Mouse (Mus musculus) left cerebral cortex, postnatal 36 days (tissue): Measurements from ENCODE around the gene Ghr. TPM values are rescaled to one million over a fixed set of nuclear protein-coding genes. Genes with fewer than 3 reads are reported as not detected.

Source experiments
- DNase-seq, 2 experiments: peaks; one replicate each; pipeline ENCODE4 v3.0.0; 2021 to 2022; ENCODE audit warnings: low spot score in 2 of 2, mixed read lengths in 1 of 2
- intact Hi-C: fragments of 180-260 bp; cut with DNase I; formaldehyde crosslinking; loops from one replicate; pipeline ENCODE4 v1.15.1; 2025
- total RNA-seq, 2 experiments: library from RNA; stranded (reverse); gene quantifications; 2 replicates each; pipeline ENCODE4 v1.2.3; 2021

Gene Ghr
- total RNA-seq, 2 experiments from 2014 or later: 11.1 to 15.0 TPM

DNA sequence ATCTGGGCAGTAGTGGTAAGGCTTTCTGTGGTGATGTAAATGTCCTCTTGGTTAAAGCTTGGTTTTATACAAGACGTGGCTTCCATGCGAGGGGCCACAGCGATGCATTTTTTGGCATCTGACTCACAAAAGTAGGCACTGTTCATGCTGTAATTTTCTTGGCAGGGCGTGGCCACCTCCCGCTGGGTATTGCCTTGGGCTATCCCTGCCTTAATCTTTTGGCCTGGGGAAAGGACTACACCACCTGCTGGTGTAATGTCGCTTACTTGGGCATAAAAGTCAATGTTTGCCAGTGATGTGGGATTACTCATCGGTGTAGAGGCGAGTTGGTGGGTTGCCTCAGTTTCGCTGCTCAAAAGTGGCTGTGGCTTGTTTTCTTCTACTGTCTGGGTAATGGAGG is 263.4 kb downstream of the Ghr start:
- intact Hi-C loops: no loop called here
- no peak for DNase-seq

DNA sequence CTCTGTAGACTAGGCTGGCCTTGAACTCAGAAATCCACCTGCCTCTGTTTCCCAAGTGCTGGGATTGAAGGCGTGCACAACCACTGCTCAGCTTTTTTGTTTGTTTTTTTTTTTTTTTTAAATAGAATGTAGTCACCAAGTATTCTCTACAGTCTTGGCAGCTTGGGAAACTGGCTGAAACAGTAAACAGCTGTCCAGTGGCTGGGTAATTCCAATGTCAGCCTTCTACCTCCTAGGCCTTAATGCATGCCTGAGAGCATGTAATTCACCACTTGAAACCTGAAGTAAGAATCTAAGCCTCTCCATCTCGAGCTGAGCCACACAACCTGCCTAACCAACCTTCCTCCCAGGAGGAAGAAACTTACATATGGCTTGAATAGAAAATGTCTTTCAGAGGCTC is 266.7 kb downstream of the Ghr start:
- DNase-seq: no peak
- intact Hi-C loops: no loop called here

DNA sequence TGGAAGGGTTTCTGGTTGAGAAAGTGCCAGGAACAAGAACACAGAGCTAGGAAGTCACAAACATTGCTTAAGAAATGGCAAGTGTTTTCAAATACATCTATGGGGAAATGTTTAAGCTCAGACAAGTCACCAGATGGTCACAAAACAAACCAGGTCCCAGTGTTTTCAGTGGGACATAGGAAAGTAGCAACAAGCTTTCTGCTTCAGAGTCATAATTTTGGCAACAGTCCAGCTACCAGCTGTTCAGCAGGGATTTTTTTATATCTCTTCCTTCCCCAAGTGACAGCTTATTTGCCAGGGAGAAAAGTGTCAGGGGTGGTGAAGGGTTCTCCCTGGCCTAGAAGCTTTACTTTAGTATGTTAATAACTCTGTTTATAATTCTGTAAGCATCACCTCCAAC is 270.4 kb downstream of the Ghr start:
- intact Hi-C loops: no loop called here
- no peak for DNase-seq

DNA sequence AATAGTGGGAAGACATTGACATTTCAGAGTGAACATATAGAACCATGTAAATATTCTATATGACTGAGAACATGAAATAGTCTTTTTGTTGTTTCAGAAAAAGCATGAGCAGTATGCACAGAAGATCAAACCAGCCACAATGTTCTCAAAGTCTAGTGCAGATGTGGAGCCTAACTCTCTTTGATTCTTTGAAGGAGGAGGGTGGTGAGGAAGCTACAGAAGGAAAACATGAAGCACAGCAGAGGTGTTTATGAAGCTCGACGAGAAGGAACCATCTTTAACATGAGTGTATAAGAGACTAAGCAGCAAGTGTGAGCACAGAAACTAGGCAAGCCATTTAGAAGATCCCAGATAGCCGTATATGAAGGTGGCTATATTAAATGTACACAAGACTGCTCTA is 273.4 kb downstream of the Ghr start:
- no peak for DNase-seq
- intact Hi-C loops: no loop called here

DNA sequence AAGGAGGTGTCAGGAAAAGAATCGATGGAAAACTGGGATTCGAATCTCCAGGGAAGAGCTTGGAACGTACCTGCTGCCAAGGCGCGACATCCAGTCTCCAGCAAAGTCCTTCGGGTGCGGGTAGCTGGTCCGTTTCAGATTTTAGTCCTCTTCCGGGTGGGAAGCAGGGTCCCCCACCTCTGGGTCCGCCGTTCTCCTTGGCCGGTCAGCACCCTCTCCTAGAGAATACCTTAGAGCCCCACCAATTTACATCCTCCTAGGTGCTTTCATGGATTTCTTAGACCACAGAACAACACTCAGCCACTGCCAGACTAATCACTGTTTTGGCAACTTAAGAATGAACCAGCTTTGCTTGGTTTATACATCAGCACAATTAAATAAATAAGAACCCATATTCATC is 279.9 kb downstream of the Ghr start, which contains the start of gene Ccdc152:
Gene Ccdc152, minus strand, starts transcription at position 101 of the 400 bp plus-strand sequence.
- intact Hi-C loops: no loop called here
- no peak for DNase-seq

DNA sequence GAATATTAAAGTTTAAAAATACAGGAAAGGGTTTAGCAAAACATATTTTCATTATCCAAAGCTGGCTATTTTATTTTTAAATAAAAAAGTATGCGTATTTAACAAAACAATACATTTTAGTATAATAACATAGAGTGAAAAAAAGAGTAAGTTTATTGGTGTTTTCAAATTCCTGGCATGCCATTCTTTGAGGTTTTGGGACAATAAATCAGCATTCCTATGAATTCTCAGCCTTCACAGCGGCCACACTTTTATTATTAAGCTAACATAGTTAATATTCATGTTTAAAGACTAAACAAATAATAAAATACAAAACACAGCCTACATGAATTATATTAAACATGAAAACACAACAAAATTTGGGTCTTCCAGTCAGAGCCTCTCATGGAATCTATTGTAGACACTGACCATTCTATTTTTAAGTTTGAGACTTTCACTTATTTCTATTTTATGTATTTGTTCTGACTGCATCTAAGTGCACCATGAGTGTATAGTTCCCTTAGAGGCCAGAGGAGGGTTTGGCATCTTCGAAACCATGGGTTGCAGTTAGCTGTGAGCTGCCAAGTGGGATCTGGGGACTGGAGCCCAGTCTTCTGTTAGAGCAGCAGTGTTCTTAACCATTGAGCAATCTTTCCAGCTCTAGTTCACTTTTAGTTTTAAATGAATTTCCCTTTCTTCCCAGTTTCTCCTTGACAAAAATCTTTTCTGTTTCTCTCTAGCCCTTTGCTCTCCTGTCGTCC is 282.8 kb downstream of the Ghr start:
- no peak for DNase-seq
- intact Hi-C loops: no loop called here

DNA sequence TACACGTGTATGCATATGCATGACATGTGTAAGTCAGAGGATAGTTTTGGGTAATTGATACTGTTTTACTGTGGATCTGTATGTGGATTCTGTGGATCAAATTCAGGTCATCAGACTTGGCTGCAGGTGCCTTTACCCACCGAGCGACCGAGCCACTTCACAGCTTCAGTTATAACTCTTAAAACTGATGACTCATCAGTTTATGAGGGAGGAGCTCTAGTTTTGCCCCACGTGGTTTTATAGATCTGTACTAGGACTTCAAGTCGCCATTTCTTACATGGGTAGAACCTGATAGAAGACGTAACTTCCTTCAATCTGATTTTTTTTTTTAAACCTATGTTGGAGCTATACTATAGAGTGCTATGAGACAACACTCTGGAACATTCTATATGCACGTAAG is 285.7 kb downstream of the Ghr start:
- no peak for DNase-seq
- intact Hi-C loops: loop anchor here (2.0 to 10.0 kb wide), 2 partner anchors 611 to 677 kb away; partner anchors contain the start of gene Fbxo4

DNA sequence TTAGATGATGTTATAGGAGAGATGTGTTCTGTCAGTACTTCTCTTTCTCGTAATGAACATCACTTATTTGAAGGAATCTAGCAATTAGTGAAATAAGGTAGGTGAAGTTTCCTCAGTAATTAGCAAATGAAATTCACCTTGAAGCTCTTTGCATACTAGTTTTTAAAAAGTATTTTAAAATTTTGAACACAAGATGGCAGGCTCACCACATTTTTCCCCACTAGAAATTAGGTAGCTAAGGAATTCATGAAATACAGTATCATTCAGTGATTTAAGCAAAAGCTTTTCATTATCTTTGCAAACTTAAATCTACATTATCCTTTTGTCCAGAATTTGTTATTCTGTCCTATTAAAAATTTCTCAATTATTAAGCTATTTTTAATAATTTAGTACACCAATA is 287.3 kb downstream of the Ghr start:
- no peak for DNase-seq
- intact Hi-C loops: loop anchor here (2.0 to 10.0 kb wide), 2 partner anchors 613 to 679 kb away; partner anchors contain the start of gene Fbxo4

DNA sequence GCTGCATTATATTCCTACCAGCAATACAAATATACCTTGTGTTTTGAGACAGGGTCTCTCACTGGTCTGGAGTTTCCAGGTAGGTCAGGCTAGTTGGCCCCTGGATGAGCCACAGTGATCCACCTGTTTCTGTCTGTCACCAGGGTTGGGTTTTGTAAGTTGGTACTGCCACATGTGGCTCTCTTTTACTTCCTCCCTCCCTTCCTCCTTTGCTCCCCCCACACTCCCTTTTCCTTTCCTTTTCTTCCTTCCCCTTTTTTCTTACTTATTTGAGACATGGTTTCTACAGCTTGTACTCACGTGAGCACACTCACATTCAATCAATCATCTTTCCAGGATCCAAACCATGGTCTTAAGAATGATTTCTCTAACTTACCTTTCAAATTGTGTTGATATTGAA is 289.8 kb downstream of the Ghr start:
- no peak for DNase-seq
- intact Hi-C loops: loop anchor here (5.0 to 10.0 kb wide), 2 partner anchors 681 to 749 kb away; partner anchors contain the start of gene Fbxo4

DNA sequence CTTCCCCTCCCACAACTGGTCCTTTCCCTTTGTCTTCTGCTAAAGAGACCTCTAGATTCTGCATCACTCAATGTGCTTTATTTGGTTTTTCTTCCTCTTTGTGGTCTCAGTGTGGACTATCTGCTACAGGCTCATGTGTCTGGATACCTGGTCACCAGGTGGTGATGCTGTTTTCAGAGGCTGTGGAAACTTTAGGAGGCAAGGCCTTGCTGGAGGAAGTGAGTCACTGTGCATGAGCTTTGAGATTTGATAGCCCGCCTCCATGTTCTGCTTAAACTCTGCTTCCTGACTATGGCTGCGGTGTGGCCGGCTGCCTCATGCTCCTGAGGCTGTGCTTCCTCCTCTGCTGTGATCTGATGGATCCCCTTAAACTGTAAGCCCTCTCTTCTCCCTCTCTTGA is 292.9 kb downstream of the Ghr start:
- no peak for DNase-seq
- intact Hi-C loops: loop anchor here (5.0 to 10.0 kb wide), 2 partner anchors 684 to 752 kb away; partner anchors contain the start of gene Fbxo4

DNA sequence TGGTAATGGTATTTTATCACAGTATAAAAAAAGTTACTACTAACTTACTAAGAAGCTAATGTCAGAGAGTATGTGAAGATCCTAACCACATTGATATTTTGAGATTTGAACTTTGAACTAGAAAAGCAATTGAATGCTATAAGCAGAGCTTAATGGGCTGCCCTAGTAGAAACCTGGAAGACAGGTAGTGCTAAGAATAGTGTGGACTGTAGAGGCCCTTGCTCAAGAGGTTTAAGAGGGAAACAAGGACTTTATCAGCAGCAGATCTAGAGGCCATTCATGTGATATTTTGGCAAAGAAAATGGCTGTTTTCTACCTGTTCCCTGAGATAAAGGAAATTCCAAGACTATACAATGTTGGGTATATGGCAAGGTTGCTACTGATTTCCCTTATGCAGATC is 297.3 kb downstream of the Ghr start:
- DNase-seq: no peak
- intact Hi-C loops: no loop called here

DNA sequence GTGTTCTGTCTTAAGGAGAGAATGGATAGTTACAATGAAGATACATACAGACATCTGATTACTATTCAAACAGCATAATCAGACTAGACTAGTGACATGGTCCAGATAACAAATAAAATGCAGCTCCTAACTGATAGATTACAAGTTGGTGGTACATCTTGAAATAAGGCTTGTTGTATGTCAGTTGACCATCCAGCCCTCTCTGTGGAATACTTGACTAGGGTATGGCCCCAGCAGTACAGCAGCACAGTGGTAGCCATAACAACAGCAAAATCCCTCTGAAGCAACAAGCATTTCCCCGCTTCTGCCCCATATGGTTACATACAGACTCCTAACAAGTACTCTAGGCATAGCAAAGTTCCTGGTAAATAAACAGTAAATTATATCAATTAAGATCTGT is 301.6 kb downstream of the Ghr start:
- intact Hi-C loops: no loop called here
- no peak for DNase-seq

DNA sequence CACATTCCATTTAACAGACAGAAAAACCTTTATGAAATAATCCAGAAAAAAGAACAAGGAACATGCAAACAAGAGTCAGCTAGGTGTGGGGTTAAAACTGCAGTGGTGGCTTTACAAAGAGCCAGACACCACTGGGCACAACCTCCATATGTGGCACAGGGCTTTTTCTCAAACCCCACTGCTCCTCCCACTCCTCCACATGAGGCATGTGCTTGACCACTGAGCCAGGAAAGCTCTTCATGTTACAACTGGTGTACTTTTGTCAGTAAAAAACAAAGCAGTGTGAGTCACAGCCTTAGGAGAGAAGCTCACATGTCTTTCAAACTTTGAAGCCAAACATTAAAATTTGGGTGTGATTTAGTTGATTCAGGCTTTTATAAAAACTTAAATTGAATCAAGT is 302.1 kb downstream of the Ghr start:
- intact Hi-C loops: no loop called here
- DNase-seq: no peak

DNA sequence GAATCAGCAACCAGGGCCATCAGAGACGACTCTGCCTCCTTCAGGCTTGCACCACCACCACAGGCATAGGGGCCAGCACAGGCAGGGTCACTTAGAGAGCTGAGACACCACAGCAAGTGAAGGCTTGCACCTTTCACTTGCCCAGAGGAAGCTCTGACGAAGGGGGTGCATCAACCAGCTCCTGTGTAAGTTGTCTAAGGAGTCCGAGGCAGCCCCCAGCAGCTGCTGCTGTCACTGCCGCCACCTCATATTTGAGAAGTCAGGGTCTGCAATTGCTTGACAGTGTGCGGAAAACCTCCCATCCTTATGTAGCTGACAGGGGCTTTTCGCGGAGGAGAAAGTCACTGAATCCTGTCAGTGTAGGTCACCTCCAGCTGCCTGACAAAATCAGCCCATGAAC is 304.1 kb downstream of the Ghr start:
- intact Hi-C loops: no loop called here
- DNase-seq: no peak

DNA sequence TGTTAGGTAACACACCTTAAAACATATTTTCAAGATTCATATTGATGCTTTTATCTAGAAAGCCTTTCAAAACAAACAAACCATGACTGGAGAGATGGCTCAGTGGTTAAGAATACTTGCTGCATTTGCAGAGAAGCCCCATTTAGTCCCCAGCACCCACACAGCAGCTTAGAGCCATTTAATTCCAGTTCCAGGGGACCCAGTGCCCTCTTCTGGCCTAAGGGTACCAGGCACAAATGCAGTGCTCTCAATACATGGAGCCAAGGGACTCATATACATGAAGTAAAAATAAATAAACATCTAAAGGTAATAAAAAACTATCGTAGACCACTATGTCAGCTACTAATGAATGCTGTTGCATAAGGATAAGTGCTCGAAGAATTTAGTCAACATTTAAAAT is 305.9 kb downstream of the Ghr start:
- DNase-seq: no peak
- intact Hi-C loops: no loop called here

DNA sequence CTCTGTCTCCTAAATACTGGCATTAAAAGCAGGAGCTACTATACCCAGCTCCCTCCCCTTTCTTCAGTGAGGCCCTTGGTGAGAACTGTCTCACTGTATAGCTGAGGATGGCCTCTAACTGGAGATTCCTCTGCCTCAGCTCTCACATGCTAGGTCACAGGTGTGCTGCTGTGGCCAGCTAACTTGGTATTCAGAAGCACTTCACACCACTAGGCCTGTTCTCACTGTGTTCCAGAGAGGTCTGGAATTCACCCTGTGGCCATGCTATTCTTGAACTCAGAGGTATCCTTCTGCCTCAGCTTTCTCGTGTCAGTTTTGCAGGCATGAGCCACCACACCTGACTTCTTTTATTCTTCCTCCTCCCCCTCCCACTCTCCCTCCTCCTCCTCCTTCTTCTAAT is 310.1 kb downstream of the Ghr start:
- intact Hi-C loops: loop anchor here (5.0 kb wide), 1 partner anchor 46 kb away; no protein-coding TSS in a partner anchor
- DNase-seq: no peak

DNA sequence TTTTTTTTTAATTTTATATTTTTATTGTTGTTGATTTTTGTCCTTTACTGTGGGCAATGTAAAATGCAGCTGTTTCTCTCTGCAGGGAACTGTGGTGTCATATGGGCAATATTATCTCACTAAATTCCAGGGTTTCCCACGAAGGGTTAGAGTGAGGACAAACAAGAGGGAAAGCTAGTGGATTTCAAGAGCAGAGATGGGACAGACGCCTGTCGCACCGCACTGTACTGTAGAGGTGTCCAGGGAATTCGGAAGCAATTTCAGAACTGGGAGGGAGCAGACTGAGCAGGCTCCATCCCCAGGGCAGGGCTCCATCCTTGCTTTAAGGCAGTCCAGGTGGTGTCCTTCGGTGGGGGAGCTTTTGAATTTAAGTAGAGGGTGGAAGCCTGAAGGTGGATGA is 312.1 kb downstream of the Ghr start:
- intact Hi-C loops: loop anchor here (5.0 kb wide), 1 partner anchor 44 kb away; no protein-coding TSS in a partner anchor

DNA sequence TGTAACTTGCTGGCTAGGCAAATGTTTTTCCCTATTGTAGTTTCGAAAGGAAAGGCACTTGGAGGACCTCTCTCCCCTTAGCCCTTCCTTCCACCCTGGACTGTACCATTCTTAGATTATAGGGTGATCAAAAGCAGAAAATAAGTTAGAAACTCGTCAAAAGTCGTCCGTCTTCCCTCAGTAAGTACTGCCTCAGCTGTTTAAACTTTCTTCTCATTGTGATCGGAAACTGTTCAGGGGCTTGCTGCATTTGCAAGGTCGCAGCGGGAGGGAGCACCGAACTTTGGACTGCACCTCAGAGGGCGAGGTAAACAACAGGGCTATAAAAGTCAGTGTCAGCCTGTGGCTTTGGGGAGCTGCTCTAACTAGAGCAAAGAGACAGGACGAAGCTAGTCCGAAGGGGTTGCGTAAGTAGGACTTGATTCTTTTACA is 312.6 kb downstream of the Ghr start:
- intact Hi-C loops: loop anchor here (5.0 kb wide), 1 partner anchor 43 kb away; no protein-coding TSS in a partner anchor
- peak; percentile 26 to 57 for DNase-seq

More for the DNA sequence above, 312.1 kb downstream of the Ghr start:
- DNase-seq: no peak

DNA sequence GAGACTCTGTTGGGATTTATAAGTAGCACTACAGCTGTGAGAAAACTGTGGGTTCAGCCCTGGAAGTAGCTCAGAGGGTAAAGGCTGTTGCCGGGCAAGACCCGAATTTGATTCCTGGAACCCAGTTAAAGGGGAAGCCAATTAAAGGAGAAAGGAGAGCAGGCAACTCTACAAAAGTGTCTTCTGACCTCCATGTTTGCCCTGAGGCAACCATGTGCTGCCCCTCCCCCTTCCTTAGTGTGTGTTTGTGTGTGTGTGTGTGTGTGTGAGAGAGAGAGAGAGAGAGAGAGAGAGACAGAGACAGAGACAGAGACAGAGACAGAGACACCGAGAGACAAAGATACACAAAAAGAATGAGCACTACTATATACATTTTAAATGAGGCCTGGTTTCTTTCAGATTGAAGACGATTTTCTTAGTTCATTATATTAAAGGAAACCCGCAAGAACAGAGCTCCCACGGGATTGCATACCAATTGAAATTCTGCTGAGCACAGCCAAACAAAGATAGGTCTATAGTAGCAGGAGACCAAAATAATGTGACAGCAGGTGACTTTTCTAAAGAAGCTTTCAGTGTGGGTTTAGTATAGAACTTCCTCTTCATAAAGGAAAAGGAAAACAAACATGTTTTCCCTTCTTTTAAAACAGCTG is 313.2 kb downstream of the Ghr start:
- intact Hi-C loops: loop anchor here (5.0 kb wide), 1 partner anchor 43 kb away; no protein-coding TSS in a partner anchor
- DNase-seq: no peak

DNA sequence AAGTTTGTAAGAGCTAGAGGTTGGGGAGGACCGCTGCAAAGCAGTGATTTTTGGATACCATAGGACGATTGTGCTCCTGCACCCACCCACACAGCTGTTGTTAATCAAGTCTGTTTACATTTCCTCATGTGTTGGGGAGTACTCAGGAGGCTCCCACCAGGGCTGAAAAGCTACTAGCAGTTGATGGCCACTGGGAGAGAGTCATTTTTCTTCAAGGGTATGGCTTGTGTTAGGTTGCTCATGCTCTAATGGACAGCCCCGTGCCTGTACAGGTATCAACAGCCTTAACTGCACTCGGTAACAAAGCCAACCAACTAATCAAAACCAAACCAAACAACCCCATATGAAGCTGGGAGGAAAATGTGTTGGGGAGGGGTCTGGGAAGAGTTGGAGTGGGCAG is 313.8 kb downstream of the Ghr start:
- DNase-seq: no peak
- intact Hi-C loops: no loop called here

DNA sequence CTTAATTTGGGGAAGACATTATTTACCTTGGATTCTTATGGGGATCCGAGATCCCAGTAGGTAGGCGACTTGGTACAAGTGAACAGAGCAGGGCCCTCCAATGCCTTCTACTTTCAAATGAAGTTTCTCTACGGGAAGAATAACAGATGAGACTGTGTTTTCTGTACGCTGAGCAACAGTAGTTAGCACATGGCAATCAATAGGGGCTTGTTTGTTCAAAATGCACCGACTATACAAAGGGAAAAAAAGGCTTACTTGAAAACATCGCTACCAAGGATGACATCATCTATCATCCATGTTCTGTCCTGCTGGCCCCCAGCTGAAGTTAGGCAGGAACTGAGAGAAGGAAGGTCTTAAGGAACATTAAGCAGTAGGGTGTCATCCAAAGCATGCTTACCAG is 315.0 kb downstream of the Ghr start, which contains the start of gene Selenop:
Gene Selenop, plus strand, starts transcription at position 301 of the 400 bp plus-strand sequence.
- intact Hi-C loops: no loop called here
- DNase-seq: no peak
